Mouse (Mus musculus) intestine, postnatal 0 days (tissue): ENCODE data around the gene Celsr1. TPM values are rescaled to one million over a fixed set of nuclear protein-coding genes. Genes with fewer than 3 reads are reported as not detected.
"Not testable (repeated sequence)": the region's sequence is repeated elsewhere in the genome, so short reads cannot be mapped to it uniquely, and the experiment has no call there.

ENCODE experiments used
- ATAC-seq: fragments of 200-750 bp; cut with Nextera tagmentation; 2 replicates; pipeline ENCODE4 v1.8.0; 2017; ENCODE audit warnings: mild to moderate bottlenecking, moderate TSS enrichment, moderate library complexity
- H3K27ac ChIP-seq: fragments of 300-500 bp; sonication (generic); 2 replicates; pipeline ENCODE4 v1.5.1; 2014; ENCODE audit warnings: mild to moderate bottlenecking, low read depth, low read length, moderate library complexity
- H3K27me3 ChIP-seq: fragments of 300-500 bp; sonication (generic); replicated peaks from 2 replicates; pipeline ENCODE4 v1.6.1; 2014; ENCODE audit warnings: low read length, mixed read lengths; ENCODE audit not compliant: control insufficient read depth, insufficient read depth
- H3K36me3 ChIP-seq: fragments of 300-500 bp; sonication (generic); 2 replicates; pipeline ENCODE4 v1.6.1; 2014; ENCODE audit warnings: mild to moderate bottlenecking, moderate library complexity; ENCODE audit not compliant: control insufficient read depth, insufficient read depth
- H3K4me1 ChIP-seq: fragments of 300-500 bp; sonication (generic); replicated peaks from 2 replicates; pipeline ENCODE4 v1.6.1; 2014; ENCODE audit warnings: antibody characterized with exemption, low read length, mixed read lengths; ENCODE audit not compliant: control insufficient read depth, insufficient read depth
- H3K4me2 ChIP-seq: fragments of 300-500 bp; sonication (generic); replicated peaks from 2 replicates; pipeline ENCODE4 v1.6.1; 2014; ENCODE audit warnings: low read depth, mild to moderate bottlenecking, moderate library complexity
- H3K4me3 ChIP-seq: fragments of 300-500 bp; sonication (generic); 2 replicates; pipeline ENCODE4 v1.5.1; 2014; ENCODE audit warnings: low read depth, low read length
- H3K9ac ChIP-seq: fragments of 300-500 bp; sonication (generic); 2 replicates; pipeline ENCODE4 v1.6.1; 2014; ENCODE audit warnings: mild to moderate bottlenecking, low read depth, low read length
- H3K9me3 ChIP-seq: fragments of 300-500 bp; sonication (generic); 2 replicates; pipeline ENCODE4 v1.6.1; 2016; ENCODE audit warnings: mixed run types; ENCODE audit not compliant: control insufficient read depth
- CTCF ChIP-seq: sonication (generic); IDR thresholded peaks from 2 replicates; pipeline ENCODE4 v1.5.1; 2016; ENCODE audit warnings: low read depth, mild to moderate bottlenecking, control low read depth, antibody characterized with exemption, moderate library complexity
- WGBS: fragments of 180-500 bp; shearing (Covaris S2); extraction: QIAGEN DNeasy Blood & Tissue Kit; methylation state at CpG from one replicate; pipeline ENCODE4 v1.1.7; 2014; 5-methylcytosine and 5-hydroxymethylcytosine counted together
- polyA plus RNA-seq: library from polyadenylated mRNA; unstranded; fragments of >200 nt; fragmentation: Nextera tagmentation; extraction: Ambion mirVana; gene quantifications from 2 replicates; pipeline ENCODE4 v1.2.1, GENCODE M21; 2015

The Celsr1 gene
- polyA plus RNA-seq, 1 experiment from 2014 or later = 0.39 TPM

DNA sequence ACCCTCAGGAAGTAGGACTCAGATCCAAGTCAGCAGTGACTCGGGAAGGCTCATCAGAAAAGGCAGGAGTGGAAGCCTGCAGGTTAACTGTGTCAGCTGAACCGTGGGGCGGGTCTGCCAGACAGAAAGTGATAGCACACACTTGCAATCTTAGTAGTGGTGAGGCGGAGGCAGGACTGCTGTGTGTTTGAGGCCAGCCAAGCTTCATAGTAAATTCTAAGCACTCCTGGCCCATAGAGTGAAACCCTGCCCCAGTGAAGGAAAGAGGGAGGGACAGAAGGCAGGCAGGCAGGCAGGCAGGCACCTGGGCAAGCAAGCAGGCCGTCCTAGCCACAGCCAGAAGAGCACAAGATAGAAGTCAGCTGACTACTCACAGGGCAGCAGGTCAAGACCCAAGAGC is 148.0 kb downstream of the Celsr1 start:
- Histone ChIP-seq H3K9ac (no peak overlapping the region), H3K4me1 (no peaks in the 10 kb centered on the region), H3K4me3 (no peak overlapping the region), H3K36me3 (peaks cover 57% of the 10 kb centered on the region), H3K27ac (no peak overlapping the region; the same call in 1 of the 2 replicates), H3K27me3 (no peaks in the 10 kb centered on the region), H3K4me2 (no peak overlapping the region), H3K9me3 (no peaks in the 10 kb centered on the region)
- TF ChIP-seq CTCF = no peak
- WGBS = 72% methylated on average over 5 of the region's 5 CpGs
- peak; percentile 41; the same call in 1 of the 2 replicates for ATAC-seq

DNA sequence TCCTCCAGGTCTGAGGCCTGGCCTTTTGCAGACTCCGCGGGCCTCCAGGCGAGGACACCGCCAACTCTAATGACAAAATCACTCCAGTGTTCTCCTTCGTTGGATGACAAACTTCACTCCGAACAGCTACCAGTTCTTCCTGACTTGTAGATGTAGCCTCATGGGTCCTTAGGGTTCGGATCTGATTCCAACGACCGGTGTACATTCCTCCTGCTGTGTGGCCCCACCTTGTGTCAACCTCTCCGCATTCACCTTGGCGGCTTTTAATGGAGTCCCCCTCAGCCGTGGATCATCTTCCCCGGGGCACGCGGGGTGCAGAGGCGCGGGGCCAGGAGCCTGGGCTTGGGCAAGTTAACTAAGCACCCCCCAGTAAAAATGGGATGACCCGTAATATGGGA is 154.1 kb downstream of the Celsr1 start:
- ATAC-seq = peak; percentile 46
- under 1% methylated on average over 18 of the region's 18 CpGs for WGBS
- peaks cover 6% of the 10 kb centered on the region; the same call in 1 of the 2 replicates for H3K4me1 ChIP-seq

DNA sequence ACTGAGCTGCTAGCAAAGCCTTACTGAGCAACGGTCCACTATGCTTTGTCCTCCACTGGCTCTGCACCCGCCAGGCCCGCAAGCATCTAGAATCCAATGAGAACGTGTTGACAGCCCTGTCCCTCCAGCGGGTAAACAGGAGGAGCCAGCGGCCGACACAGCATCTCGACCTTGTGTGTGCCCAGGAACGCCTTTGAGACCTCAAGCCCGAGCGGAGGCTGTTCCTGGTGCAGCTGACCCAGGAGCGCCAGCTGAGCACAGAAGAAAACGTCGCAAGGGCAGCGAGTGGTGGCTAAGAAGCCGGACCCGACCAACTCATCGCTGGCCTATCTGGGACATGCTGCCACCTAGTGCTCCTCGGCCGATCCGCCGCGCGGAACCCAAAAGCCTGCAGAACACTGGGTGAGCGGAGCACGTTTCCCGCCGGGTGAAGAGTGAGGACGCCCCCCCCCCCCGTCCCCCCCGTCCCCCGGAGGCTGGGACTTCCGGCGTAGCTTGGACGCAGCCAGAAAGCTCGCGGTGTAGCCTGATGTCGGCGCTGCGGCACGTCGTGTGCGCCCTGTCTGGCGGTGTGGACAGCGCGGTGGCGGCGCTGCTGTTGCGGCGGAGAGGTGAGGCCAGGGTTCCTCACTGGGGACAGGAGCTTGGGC is 154.6 kb downstream of the Celsr1 start, which contains the start of gene Trmu:
Gene Trmu (plus strand): TSS at position 465 of the 650 bp plus-strand sequence.
- Histone ChIP-seq H3K27me3 (no peaks in the 10 kb centered on the region), H3K9ac (peak within 1 kb of the TSS; percentile 80), H3K27ac (peak within 1 kb of the TSS; percentile 68), H3K36me3 (peaks cover 39% of the 10 kb centered on the region), H3K4me2 (peak within 1 kb of the TSS; percentile 91), H3K4me1 (peaks cover 6% of the 10 kb centered on the region; the same call in 1 of the 2 replicates), H3K4me3 (peak within 1 kb of the TSS; percentile 80), H3K9me3 (no peaks in the 10 kb centered on the region)
- peak; percentile 96 for ATAC-seq
- WGBS = 1% methylated on average over 49 of the region's 50 CpGs
- TF ChIP-seq CTCF = peak; percentile 82

More for the DNA sequence above, 154.1 kb downstream of the Celsr1 start:
- no peak for TF ChIP-seq CTCF
- Histone ChIP-seq H3K9ac (peak overlapping the region; percentile 80), H3K4me3 (peak overlapping the region; percentile 80), H3K9me3 (no peaks in the 10 kb centered on the region), H3K36me3 (peaks cover 40% of the 10 kb centered on the region), H3K27me3 (no peaks in the 10 kb centered on the region), H3K27ac (peak overlapping the region; percentile 68), H3K4me2 (peak overlapping the region; percentile 91)

DNA sequence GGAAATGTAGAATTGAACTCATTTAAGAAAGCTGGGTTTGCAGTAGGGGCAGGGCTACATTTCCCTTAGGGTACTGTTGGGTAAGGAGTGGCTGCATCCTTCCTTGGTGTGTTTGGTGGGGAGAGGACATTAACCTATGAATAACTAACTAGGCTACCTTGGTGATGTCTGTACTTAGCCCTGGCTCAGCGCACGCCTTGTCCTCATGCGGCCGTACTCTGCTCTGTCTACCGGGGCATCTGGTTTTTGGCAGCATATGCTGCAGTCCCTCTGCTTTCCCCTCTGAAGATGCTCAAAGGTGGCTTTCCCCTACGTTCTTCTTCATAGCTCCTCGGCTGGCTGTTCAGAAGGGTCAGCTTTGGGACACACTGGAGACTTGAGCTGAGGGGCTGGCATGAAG is 156.2 kb downstream of the Celsr1 start:
- Histone ChIP-seq H3K4me2 (no peak overlapping the region), H3K9ac (no peak overlapping the region), H3K4me3 (no peak overlapping the region), H3K27ac (no peak overlapping the region), H3K4me1 (peaks cover 6% of the 10 kb centered on the region; the same call in 1 of the 2 replicates), H3K36me3 (peaks cover 37% of the 10 kb centered on the region), H3K27me3 (no peaks in the 10 kb centered on the region), H3K9me3 (no peaks in the 10 kb centered on the region)
- ATAC-seq = no peak
- WGBS = 93% methylated on average over 7 of the region's 7 CpGs
- no peak for TF ChIP-seq CTCF

DNA sequence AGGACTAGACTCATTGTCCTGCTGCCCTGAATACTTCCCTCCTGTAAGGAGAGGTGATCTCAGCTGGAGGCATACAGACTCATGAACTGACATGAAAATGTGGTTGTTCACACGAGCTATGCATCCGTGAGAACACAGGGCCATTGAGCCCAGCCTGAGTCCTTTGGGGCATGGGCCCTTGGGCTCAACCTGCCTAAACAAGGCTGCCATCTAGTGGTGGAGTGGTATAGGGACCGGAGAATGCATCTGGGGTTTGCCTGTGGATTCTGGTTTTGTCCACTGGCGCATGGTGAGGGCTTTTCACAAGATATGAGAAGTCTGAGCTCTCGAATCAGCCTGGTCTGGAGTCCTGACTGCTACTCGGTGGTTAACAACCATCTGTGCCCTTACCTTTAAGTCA is 165.9 kb downstream of the Celsr1 start:
- H3K36me3 ChIP-seq = peaks cover 79% of the 10 kb centered on the region
- H3K4me3 ChIP-seq = no peak overlapping the region
- H3K27ac ChIP-seq = no peak overlapping the region
- H3K9me3 ChIP-seq = no peaks in the 10 kb centered on the region
- peak; percentile 97 for TF ChIP-seq CTCF
- no peak overlapping the region for H3K9ac ChIP-seq
- H3K27me3 ChIP-seq = no peaks in the 10 kb centered on the region
- peak; percentile 53; the same call in 1 of the 2 replicates for ATAC-seq
- no peak overlapping the region for H3K4me2 ChIP-seq
- WGBS = 38% methylated on average over 6 of the region's 6 CpGs
- no peaks in the 10 kb centered on the region for H3K4me1 ChIP-seq

DNA sequence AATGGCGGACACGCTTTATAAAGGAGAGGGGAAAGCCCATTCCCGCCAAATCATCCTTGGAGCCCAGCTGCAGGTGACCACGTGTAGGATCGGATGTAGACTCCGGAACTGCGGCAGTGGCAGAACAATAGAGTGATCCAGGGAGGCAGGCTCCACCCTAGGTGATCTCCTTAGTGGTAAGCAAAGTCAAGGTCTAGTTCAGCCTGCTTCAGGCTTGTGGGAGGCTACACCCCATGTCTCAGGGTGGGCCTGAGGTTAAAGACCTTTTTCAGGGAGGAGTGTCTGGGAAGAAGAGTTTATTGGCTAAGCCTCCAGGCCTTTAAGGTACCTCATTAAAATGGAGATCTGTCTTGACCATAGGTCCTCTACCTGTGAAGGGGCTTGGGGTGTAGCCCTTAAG is 167.7 kb downstream of the Celsr1 start:
- peaks cover 67% of the 10 kb centered on the region for H3K36me3 ChIP-seq
- not testable (repeated sequence) for H3K9me3 ChIP-seq, H3K9ac ChIP-seq, H3K4me2 ChIP-seq, H3K27me3 ChIP-seq, H3K4me3 ChIP-seq, ATAC-seq, H3K27ac ChIP-seq, H3K4me1 ChIP-seq
- WGBS = 89% methylated on average over 7 of the region's 7 CpGs
